Mouse (Mus musculus): ENCODE measurements around the gene Kcnrg. TPM values are rescaled to one million over a fixed set of nuclear protein-coding genes. Genes with fewer than 3 reads are reported as not detected.
"Not testable (repeated sequence)": the region's sequence is repeated elsewhere in the genome, so short reads cannot be mapped to it uniquely, and the experiment has no call there.

The Kcnrg gene
- polyA plus RNA-seq (2014; fragmentation: Nextera tagmentation; extraction: Ambion mirVana), result 0.49 and 0.80 TPM in 2 replicates

- ATAC-seq (ENCODE audit: low FRiP score), result no peak
- Histone ChIP-seq H3K27ac (ENCODE audit: low read depth, low read length) (no peak within 1 kb of the TSS), H3K36me3 (ENCODE audit: control insufficient read depth, insufficient read depth, low read length) (no peaks in the 10 kb centered on the region), H3K4me2 (no peak within 1 kb of the TSS), H3K4me1 (ENCODE audit: control insufficient read depth, insufficient read depth, low read length) (no peaks in the 10 kb centered on the region), H3K27me3 (ENCODE audit: control insufficient read depth, insufficient read depth, low read length) (no peaks in the 10 kb centered on the region), H3K4me3 (ENCODE audit: low read depth, low read length) (no peak within 1 kb of the TSS), H3K9ac (ENCODE audit: low read length) (no peak within 1 kb of the TSS), H3K9me3 (ENCODE audit: control insufficient read depth, low read length) (no peaks in the 10 kb centered on the region)
- WGBS, result 90% methylated on average over 3 of the region's 3 CpGs
- DNase-seq (ENCODE audit: low spot score, missing footprints), result no peak
These were observed at the start of gene Kcnrg for GRCm38 (mm10) chr14:61607157-61607556. Kcnrg (plus strand) TSS chr14:61607457.

GRCm38 (mm10) chr14:61558901-61559300 lies 48.4 kb upstream of the Kcnrg start:
- DNase-seq (ENCODE audit: low spot score, missing footprints) (no peak), ATAC-seq (ENCODE audit: low FRiP score) (no peak)
- Histone ChIP-seq H3K27me3 (ENCODE audit: control insufficient read depth, insufficient read depth, low read length) (0 out of 2 replicates have a peak, but pooled peaks cover 2% of the 10 kb centered on the region), H3K4me3 (ENCODE audit: low read depth, low read length) (no peak overlapping the region), H3K36me3 (ENCODE audit: control insufficient read depth, insufficient read depth, low read length) (no peaks in the 10 kb centered on the region), H3K4me1 (ENCODE audit: control insufficient read depth, insufficient read depth, low read length) (peaks cover 4% of the 10 kb centered on the region; the same call in 1 of the 2 replicates), H3K4me2 (no peak overlapping the region), H3K9me3 (ENCODE audit: control insufficient read depth, low read length) (no peaks in the 10 kb centered on the region), H3K27ac (ENCODE audit: low read depth, low read length) (no peak overlapping the region), H3K9ac (ENCODE audit: low read length) (no peak overlapping the region)
- WGBS, result 91% methylated on average over 6 of the region's 6 CpGs

- Histone ChIP-seq H3K4me3 (ENCODE audit: low read depth, low read length) (no peak overlapping the region), H3K9ac (ENCODE audit: low read length) (no peak overlapping the region), H3K27ac (ENCODE audit: low read depth, low read length) (no peak overlapping the region), H3K4me2 (no peak overlapping the region), H3K27me3 (ENCODE audit: control insufficient read depth, insufficient read depth, low read length) (0 out of 2 replicates have a peak, but pooled peaks cover 2% of the 10 kb centered on the region), H3K36me3 (ENCODE audit: control insufficient read depth, insufficient read depth, low read length) (no peaks in the 10 kb centered on the region), H3K4me1 (ENCODE audit: control insufficient read depth, insufficient read depth, low read length) (peaks cover 4% of the 10 kb centered on the region; the same call in 1 of the 2 replicates), H3K9me3 (ENCODE audit: control insufficient read depth, low read length) (no peaks in the 10 kb centered on the region)
- no peak for ATAC-seq (ENCODE audit: low FRiP score)
- 77% methylated on average over 3 of the region's 3 CpGs for WGBS
- peak; percentile 12 for DNase-seq (ENCODE audit: low spot score, missing footprints)
These were observed 47.4 kb upstream of the Kcnrg start for GRCm38 (mm10) chr14:61559856-61560255.

GRCm38 (mm10) chr14:61566211-61566610 lies 41.0 kb upstream of the Kcnrg start:
- H3K27me3 ChIP-seq (ENCODE audit: control insufficient read depth, insufficient read depth, low read length); H3K9me3 ChIP-seq (ENCODE audit: control insufficient read depth, low read length); H3K4me2 ChIP-seq; H3K27ac ChIP-seq (ENCODE audit: low read depth, low read length); DNase-seq (ENCODE audit: low spot score, missing footprints); ATAC-seq (ENCODE audit: low FRiP score); H3K4me3 ChIP-seq (ENCODE audit: low read depth, low read length); H3K36me3 ChIP-seq (ENCODE audit: control insufficient read depth, insufficient read depth, low read length); H3K9ac ChIP-seq (ENCODE audit: low read length); H3K4me1 ChIP-seq (ENCODE audit: control insufficient read depth, insufficient read depth, low read length): not testable (repeated sequence)
- WGBS, result 91% methylated on average over 4 of the region's 4 CpGs

- ATAC-seq (ENCODE audit: low FRiP score) (no peak), DNase-seq (ENCODE audit: low spot score, missing footprints) (no peak)
- no peaks in the 10 kb centered on the region for H3K27me3 ChIP-seq (ENCODE audit: control insufficient read depth, insufficient read depth, low read length)
- no peak overlapping the region for H3K27ac ChIP-seq (ENCODE audit: low read depth, low read length)
- H3K9ac ChIP-seq (ENCODE audit: low read length), result no peak overlapping the region
- WGBS, result 65% methylated on average over 2 of the region's 2 CpGs
- no peaks in the 10 kb centered on the region for H3K4me1 ChIP-seq (ENCODE audit: control insufficient read depth, insufficient read depth, low read length)
- H3K36me3 ChIP-seq (ENCODE audit: control insufficient read depth, insufficient read depth, low read length), result no peaks in the 10 kb centered on the region
- no peak overlapping the region for H3K4me3 ChIP-seq (ENCODE audit: low read depth, low read length)
- H3K4me2 ChIP-seq, result no peak overlapping the region
- H3K9me3 ChIP-seq (ENCODE audit: control insufficient read depth, low read length), result no peaks in the 10 kb centered on the region
These were observed 37.9 kb upstream of the Kcnrg start for GRCm38 (mm10) chr14:61569344-61569743.

- no peak overlapping the region for H3K4me3 ChIP-seq (ENCODE audit: low read depth, low read length)
- WGBS, result 13% methylated on average over 4 of the region's 4 CpGs
- H3K9ac ChIP-seq (ENCODE audit: low read length), result no peak overlapping the region
- H3K27ac ChIP-seq (ENCODE audit: low read depth, low read length), result no peak overlapping the region
- DNase-seq (ENCODE audit: low spot score, missing footprints) (peak; percentile 97), ATAC-seq (ENCODE audit: low FRiP score) (no peak)
- H3K27me3 ChIP-seq (ENCODE audit: control insufficient read depth, insufficient read depth, low read length), result no peaks in the 10 kb centered on the region
- no peaks in the 10 kb centered on the region for H3K9me3 ChIP-seq (ENCODE audit: control insufficient read depth, low read length)
- H3K4me2 ChIP-seq, result no peak overlapping the region
- H3K4me1 ChIP-seq (ENCODE audit: control insufficient read depth, insufficient read depth, low read length), result no peaks in the 10 kb centered on the region
- no peaks in the 10 kb centered on the region for H3K36me3 ChIP-seq (ENCODE audit: control insufficient read depth, insufficient read depth, low read length)
These were observed 35.9 kb upstream of the Kcnrg start for GRCm38 (mm10) chr14:61571366-61571765.

GRCm38 (mm10) chr14:61572131-61572530 lies 35.1 kb upstream of the Kcnrg start:
- Histone ChIP-seq H3K9me3 (ENCODE audit: control insufficient read depth, low read length) (no peaks in the 10 kb centered on the region), H3K27ac (ENCODE audit: low read depth, low read length) (no peak overlapping the region), H3K27me3 (ENCODE audit: control insufficient read depth, insufficient read depth, low read length) (no peaks in the 10 kb centered on the region), H3K4me3 (ENCODE audit: low read depth, low read length) (no peak overlapping the region), H3K4me1 (ENCODE audit: control insufficient read depth, insufficient read depth, low read length) (no peaks in the 10 kb centered on the region), H3K4me2 (no peak overlapping the region), H3K36me3 (ENCODE audit: control insufficient read depth, insufficient read depth, low read length) (no peaks in the 10 kb centered on the region), H3K9ac (ENCODE audit: low read length) (no peak overlapping the region)
- DNase-seq (ENCODE audit: low spot score, missing footprints) (no peak), ATAC-seq (ENCODE audit: low FRiP score) (no peak)
- WGBS, result 73% methylated on average over 2 of the region's 2 CpGs

- Histone ChIP-seq H3K9me3 (ENCODE audit: control insufficient read depth, low read length) (no peaks in the 10 kb centered on the region), H3K4me2 (no peak overlapping the region), H3K27me3 (ENCODE audit: control insufficient read depth, insufficient read depth, low read length) (no peaks in the 10 kb centered on the region), H3K9ac (ENCODE audit: low read length) (no peak overlapping the region), H3K4me3 (ENCODE audit: low read depth, low read length) (no peak overlapping the region), H3K4me1 (ENCODE audit: control insufficient read depth, insufficient read depth, low read length) (no peaks in the 10 kb centered on the region), H3K36me3 (ENCODE audit: control insufficient read depth, insufficient read depth, low read length) (no peaks in the 10 kb centered on the region), H3K27ac (ENCODE audit: low read depth, low read length) (no peak overlapping the region)
- 92% methylated on average over 10 of the region's 10 CpGs for WGBS
- DNase-seq (ENCODE audit: low spot score, missing footprints) (no peak), ATAC-seq (ENCODE audit: low FRiP score) (no peak)
These were observed 32.2 kb upstream of the Kcnrg start for GRCm38 (mm10) chr14:61575066-61575465.

- H3K4me3 ChIP-seq (ENCODE audit: low read depth, low read length), result no peak overlapping the region
- no peaks in the 10 kb centered on the region for H3K4me1 ChIP-seq (ENCODE audit: control insufficient read depth, insufficient read depth, low read length)
- H3K27me3 ChIP-seq (ENCODE audit: control insufficient read depth, insufficient read depth, low read length), result no peaks in the 10 kb centered on the region
- ATAC-seq (ENCODE audit: low FRiP score) (no peak), DNase-seq (ENCODE audit: low spot score, missing footprints) (no peak)
- H3K4me2 ChIP-seq, result no peak overlapping the region
- WGBS, result 89% methylated on average over 8 of the region's 8 CpGs
- H3K9ac ChIP-seq (ENCODE audit: low read length), result no peak overlapping the region
- H3K9me3 ChIP-seq (ENCODE audit: control insufficient read depth, low read length), result no peaks in the 10 kb centered on the region
- H3K27ac ChIP-seq (ENCODE audit: low read depth, low read length), result no peak overlapping the region
- H3K36me3 ChIP-seq (ENCODE audit: control insufficient read depth, insufficient read depth, low read length), result no peaks in the 10 kb centered on the region
These were observed 31.3 kb upstream of the Kcnrg start for GRCm38 (mm10) chr14:61575941-61576340.

All from midbrain, embryonic 11.5 days (tissue).